Mouse (Mus musculus) liver, postnatal 0 days (tissue): Measurements from ENCODE around the gene Fhit.

Source experiments
- CTCF ChIP-seq: sonication (generic); IDR thresholded peaks from 2 replicates; pipeline ENCODE4 v1.5.1; 2016; ENCODE audit warnings: antibody characterized with exemption, low read depth
- EP300 ChIP-seq: IDR thresholded peaks from 2 replicates; pipeline ENCODE4 v1.6.1; 2016; ENCODE audit warnings: antibody characterized with exemption, low read depth, mild to moderate bottlenecking

- TF ChIP-seq CTCF (no peak), EP300 (no peak)
These were observed 652.6 kb downstream of the Fhit start for GRCm38 (mm10) chr14:10509252-10509651.
